Comparison of ENCODE assay signal across 18 mouse cellular contexts in the genomic region with DNA sequence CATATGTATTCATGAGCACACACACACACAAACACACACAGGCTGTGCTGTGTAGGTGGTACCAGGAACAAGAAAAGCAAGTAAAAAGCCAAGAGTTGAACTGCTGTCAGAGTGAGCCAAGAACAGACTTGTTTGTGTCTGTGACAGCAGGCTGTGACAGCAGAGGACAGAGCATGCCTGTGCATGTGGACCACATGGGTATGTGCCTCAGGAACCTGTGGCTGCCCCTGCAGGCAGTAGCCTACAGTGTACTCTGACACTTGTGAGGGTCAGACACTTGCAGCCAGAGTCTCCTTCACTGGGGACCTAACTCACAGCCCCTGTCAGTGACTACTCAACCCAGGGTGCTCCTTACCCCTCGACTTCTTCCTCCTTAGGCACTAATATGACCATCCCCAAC. TPM values are rescaled to one million over a fixed set of nuclear protein-coding genes. Genes with fewer than 3 reads are reported as not detected.
DNase-seq lines count a peak whose midpoint lies in the region; ATAC-seq and TF ChIP-seq lines count a peak whose summit lies in the region.
"Had no signal": no experiment of that assay in that cellular context is flagged by ENCODE, and none has a peak within 500 bp of the region (broad histone marks: within the 10 kb centered on the region; RNA-seq: fewer than 3 reads in every experiment).

No protein-coding gene starts in this region.

- H3K4me1 ChIP-seq in heart, embryonic 12.5 days (replicated peaks): no peaks in the 10 kb centered on the region
- no peaks in the 10 kb centered on the region for H3K4me1 ChIP-seq in lung, postnatal 0 days (ENCODE audit: insufficient read depth, low read depth, low read length)
- no peaks in the 10 kb centered on the region for H3K4me1 ChIP-seq in stomach, embryonic 15.5 days
- peaks cover 14% of the 10 kb centered on the region for H3K4me1 ChIP-seq in hindbrain, embryonic 10.5 days (replicated peaks)
- H3K4me1 ChIP-seq: embryonic facial prominence, embryonic 12.5 days; liver, embryonic 12.5 days had no signal

- H3K27ac ChIP-seq in heart, embryonic 12.5 days (ENCODE audit: poor library complexity, severe bottlenecking): no peak overlapping the region
- no peak overlapping the region for H3K27ac ChIP-seq in lung, postnatal 0 days (ENCODE audit: low read length)
- no peak overlapping the region for H3K27ac ChIP-seq in stomach, embryonic 15.5 days
- H3K27ac ChIP-seq in hindbrain, embryonic 10.5 days: no peak overlapping the region
- H3K27ac ChIP-seq: embryonic facial prominence, embryonic 12.5 days; hindbrain, embryonic 13.5 days; liver, embryonic 12.5 days; neural tube, embryonic 15.5 days had no signal

- no peak overlapping the region for H3K4me3 ChIP-seq in heart, embryonic 12.5 days
- H3K4me3 ChIP-seq in lung, postnatal 0 days (ENCODE audit: low read depth, low read length): no peak overlapping the region
- no peak overlapping the region for H3K4me3 ChIP-seq in stomach, embryonic 15.5 days (replicated peaks)
- H3K4me3 ChIP-seq in hindbrain, embryonic 10.5 days: no peak overlapping the region
- H3K4me3 ChIP-seq: embryonic facial prominence, embryonic 12.5 days; hindbrain, embryonic 13.5 days; liver, embryonic 12.5 days; neural tube, embryonic 15.5 days had no signal

- no peak for TF ChIP-seq EP300 in lung, postnatal 0 days (IDR thresholded peaks at IDR 0.05)

- H3K9ac ChIP-seq in heart, embryonic 12.5 days: no peak overlapping the region
- no peak overlapping the region for H3K9ac ChIP-seq in lung, postnatal 0 days (replicated peaks; ENCODE audit: low read depth)
- H3K9ac ChIP-seq in stomach, embryonic 15.5 days: no peak overlapping the region
- H3K9ac ChIP-seq: embryonic facial prominence, embryonic 12.5 days; hindbrain, embryonic 13.5 days; liver, embryonic 12.5 days; neural tube, embryonic 15.5 days had no signal

- H3K4me2 ChIP-seq in heart, embryonic 12.5 days: no peak overlapping the region
- no peak overlapping the region for H3K4me2 ChIP-seq in lung, postnatal 0 days (replicated peaks; ENCODE audit: low read depth, low read length)
- no peak overlapping the region for H3K4me2 ChIP-seq in stomach, embryonic 15.5 days
- H3K4me2 ChIP-seq: embryonic facial prominence, embryonic 12.5 days; hindbrain, embryonic 13.5 days; liver, embryonic 12.5 days; neural tube, embryonic 15.5 days had no signal

- WGBS in heart, embryonic 12.5 days: 60% methylated on average over 1 of the region's 1 CpGs
- WGBS in lung, postnatal 0 days: 47% methylated on average over 1 of the region's 1 CpGs
- WGBS in stomach, embryonic 15.5 days: 76% methylated on average over 1 of the region's 1 CpGs
- 66% methylated on average over 1 of the region's 1 CpGs for WGBS in hindbrain, embryonic 10.5 days

- H3K27me3 ChIP-seq in heart, embryonic 12.5 days (replicated peaks): peaks cover 8% of the 10 kb centered on the region
- no peaks in the 10 kb centered on the region for H3K27me3 ChIP-seq in lung, postnatal 0 days (replicated peaks; ENCODE audit: insufficient read depth, low read length)
- no peaks in the 10 kb centered on the region for H3K27me3 ChIP-seq in stomach, embryonic 15.5 days (replicated peaks)
- H3K27me3 ChIP-seq in hindbrain, embryonic 10.5 days (ENCODE audit: insufficient read depth, poor library complexity, severe bottlenecking): 0 out of 2 replicates have a peak, but pooled peaks cover 3% of the 10 kb centered on the region
- H3K27me3 ChIP-seq: embryonic facial prominence, embryonic 12.5 days; neural tube, embryonic 15.5 days had no signal

- H3K9me3 ChIP-seq in heart, embryonic 12.5 days (replicated peaks): no peaks in the 10 kb centered on the region
- no peaks in the 10 kb centered on the region for H3K9me3 ChIP-seq in lung, postnatal 0 days (ENCODE audit: low read length)
- no peaks in the 10 kb centered on the region for H3K9me3 ChIP-seq in stomach, embryonic 15.5 days
- no peaks in the 10 kb centered on the region for H3K9me3 ChIP-seq in hindbrain, embryonic 10.5 days
- H3K9me3 ChIP-seq: embryonic facial prominence, embryonic 12.5 days; hindbrain, embryonic 13.5 days; liver, embryonic 12.5 days; neural tube, embryonic 15.5 days had no signal

- no peaks in the 10 kb centered on the region for H3K36me3 ChIP-seq in heart, embryonic 12.5 days
- H3K36me3 ChIP-seq in lung, postnatal 0 days (ENCODE audit: insufficient read depth, low read length): no peaks in the 10 kb centered on the region
- no peaks in the 10 kb centered on the region for H3K36me3 ChIP-seq in stomach, embryonic 15.5 days
- no peaks in the 10 kb centered on the region for H3K36me3 ChIP-seq in hindbrain, embryonic 10.5 days
- H3K36me3 ChIP-seq: embryonic facial prominence, embryonic 12.5 days; hindbrain, embryonic 13.5 days; liver, embryonic 12.5 days; neural tube, embryonic 15.5 days had no signal

- no peak for TF ChIP-seq CTCF in lung, postnatal 0 days (IDR thresholded peaks at IDR 0.05)

- no peak for ATAC-seq in heart, embryonic 12.5 days (ENCODE audit: insufficient number of reproducible peaks, low FRiP score)
- no peak for ATAC-seq in lung, postnatal 0 days
- 0 out of 2 replicates have a peak, but pooled peaks have one; percentile 39 for ATAC-seq in stomach, embryonic 15.5 days (ENCODE audit: insufficient read depth, low FRiP score, low read depth)
- ATAC-seq: forebrain, embryonic 14.5 days; inflammation-experienced regulatory T-cells, adult 6 months; liver, embryonic 12.5 days; midbrain, embryonic 16.5 days had no signal

- peak; percentile 30 to 40 for DNase-seq in heart, adult 18-20 months
- peak; percentile 23 for DNase-seq in lung, postnatal 10 days
- no peak for DNase-seq in lung, postnatal 0 days (ENCODE audit: low spot score)
- no peak for DNase-seq in cerebellum, adult 9-11 months
- DNase-seq in hindbrain, embryonic 10.5 days (ENCODE audit: low spot score): no peak
- DNase-seq: adrenal gland, postnatal 25 days; cerebellum, adult 11-12 months; kidney, adult 2 months; lung, adult 2 months had no signal

RNA-seq across cellular contexts. Expression of a gene that starts 23.7 kb away (rescaled TPM):
- total RNA-seq in heart, adult 18-20 months (2021): 1 to 10 TPM; 3.8 to 4.0 TPM
- polyA plus RNA-seq in heart, embryonic 12.5 days (2016; fragmentation: Nextera tagmentation; extraction: Ambion mirVana): 1.9 and 2.1 TPM in 2 replicates
- 8.2 and 10.2 TPM in 2 replicates for polyA plus RNA-seq in lung, postnatal 0 days (2015; fragmentation: Nextera tagmentation; extraction: Ambion mirVana)
- polyA plus RNA-seq in stomach, embryonic 15.5 days (2015; fragmentation: Nextera tagmentation; extraction: Ambion mirVana): 7.0 and 9.3 TPM in 2 replicates
- polyA plus RNA-seq in hindbrain, embryonic 10.5 days (2016; fragmentation: Nextera tagmentation; extraction: Ambion mirVana): 6.6 and 7.2 TPM in 2 replicates

Comparison
In these comparisons a context has a peak if more than half of its experiments do, and no peak if none do; other contexts are left out.
1. DNase-seq: peak in heart, adult 18-20 months (2 of 2) and lung, postnatal 10 days (single experiment); none in lung, postnatal 0 days (single experiment), cerebellum, adult 9-11 months (single experiment) and hindbrain, embryonic 10.5 days (single experiment).